Mouse (Mus musculus): Measurements from ENCODE around the gene Rtn4r.

GRCm38 (mm10) chr16:18194208-18194985, 67.0 kb downstream of the Rtn4r start:
- no peak for TF ChIP-seq CTCF (conservative IDR thresholded peaks at IDR 0.05; ENCODE audit: insufficient read depth, insufficient read length, low read depth, low read length)
- no peak for TF ChIP-seq POLR2A (IDR thresholded peaks at IDR 0.05; ENCODE audit: low read depth, low read length)

Data from kidney, adult 2 months (tissue).